Mouse (Mus musculus) cerebellum, adult 9-10 months (tissue): ENCODE measurements around the gene Capn12.
A peak's percentile ranks its signal among the peaks of the same experiment; 100 is the strongest.
"Not testable (repeated sequence)": the region's sequence is repeated elsewhere in the genome, so short reads cannot be mapped to it uniquely, and the experiment has no call there.

ENCODE experiments used
- DNase-seq: peaks from one replicate; pipeline ENCODE4 v3.0.0; 2022

The Capn12 gene

DNA sequence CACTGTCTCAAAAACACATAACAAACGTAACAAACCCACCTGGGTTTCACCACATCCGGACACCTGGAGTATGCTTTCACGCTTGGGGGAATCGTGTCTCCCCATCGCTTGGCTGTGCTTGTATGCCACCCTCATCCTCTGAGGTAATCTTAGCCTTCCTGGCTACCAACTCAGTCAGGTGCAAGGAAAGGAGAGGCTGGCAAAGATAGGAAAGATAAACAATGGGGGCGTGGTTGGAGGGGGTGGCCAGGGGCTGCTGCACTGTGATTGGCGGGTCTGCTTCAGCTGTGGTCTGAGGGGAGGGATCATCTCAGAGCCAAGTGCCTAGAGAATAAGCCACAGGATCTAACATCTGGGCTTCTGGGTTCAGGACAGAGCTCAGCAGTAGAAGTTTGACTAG is 1.6 kb upstream of the Capn12 start:
- no peak for DNase-seq

DNA sequence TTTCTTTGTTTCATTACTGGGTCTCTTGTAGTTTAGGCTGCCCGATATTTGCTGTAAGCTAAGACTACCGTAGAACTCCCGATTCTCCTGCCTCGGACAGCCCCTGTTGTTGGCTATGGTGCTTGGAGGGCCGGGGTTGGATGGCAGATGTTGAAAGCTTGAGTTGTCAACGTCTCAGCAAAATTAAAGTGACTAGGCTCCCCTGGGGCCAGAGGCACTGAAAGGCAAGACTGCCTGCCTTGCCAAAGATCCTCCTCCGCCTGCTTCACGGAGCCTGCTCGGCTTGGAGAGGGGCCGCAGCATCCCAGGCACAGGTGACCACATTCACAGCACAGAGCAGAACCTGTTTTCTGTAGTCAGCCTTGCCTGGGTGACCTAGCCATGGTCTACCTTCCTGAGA is 668 bp upstream of the Capn12 start:
- DNase-seq: no peak

DNA sequence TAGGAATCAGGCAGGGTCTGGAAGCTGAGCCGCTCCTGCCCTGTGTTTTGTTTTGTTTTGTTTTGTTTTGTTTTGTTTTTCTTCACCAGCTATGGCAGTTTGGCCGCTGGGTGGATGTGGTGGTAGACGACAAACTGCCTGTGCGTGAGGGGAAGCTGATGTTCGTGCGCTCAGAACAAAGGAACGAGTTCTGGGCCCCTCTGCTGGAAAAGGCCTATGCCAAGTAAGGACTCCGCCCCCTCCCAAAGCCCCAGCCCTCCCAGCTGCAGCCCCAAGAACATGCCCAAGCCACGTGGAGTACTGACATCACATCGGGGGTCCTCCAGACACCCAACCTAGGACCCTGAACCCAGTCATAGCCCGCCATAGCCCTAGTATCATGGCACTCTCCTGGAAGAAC is 1.8 kb downstream of the Capn12 start:
- no peak for DNase-seq

DNA sequence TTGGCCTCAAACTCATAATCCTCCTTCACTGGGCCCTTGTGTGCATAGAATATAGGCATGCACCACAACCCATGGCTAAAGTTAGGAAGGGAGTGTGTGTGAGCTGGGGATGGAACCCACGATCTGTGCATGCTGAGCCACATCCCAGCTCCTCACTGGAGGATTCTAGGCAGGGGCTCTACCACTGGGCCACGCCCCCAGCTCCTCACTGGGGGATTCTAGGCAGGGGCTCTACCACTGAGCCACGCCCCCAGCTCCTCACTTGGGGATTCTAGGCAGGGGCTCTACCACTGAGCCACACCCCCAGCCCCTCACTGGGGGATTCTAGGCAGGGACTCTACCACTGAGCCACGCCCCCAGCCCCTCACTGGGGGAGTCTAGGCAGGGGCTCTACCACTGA is 2.5 kb downstream of the Capn12 start:
- not testable (repeated sequence) for DNase-seq

DNA sequence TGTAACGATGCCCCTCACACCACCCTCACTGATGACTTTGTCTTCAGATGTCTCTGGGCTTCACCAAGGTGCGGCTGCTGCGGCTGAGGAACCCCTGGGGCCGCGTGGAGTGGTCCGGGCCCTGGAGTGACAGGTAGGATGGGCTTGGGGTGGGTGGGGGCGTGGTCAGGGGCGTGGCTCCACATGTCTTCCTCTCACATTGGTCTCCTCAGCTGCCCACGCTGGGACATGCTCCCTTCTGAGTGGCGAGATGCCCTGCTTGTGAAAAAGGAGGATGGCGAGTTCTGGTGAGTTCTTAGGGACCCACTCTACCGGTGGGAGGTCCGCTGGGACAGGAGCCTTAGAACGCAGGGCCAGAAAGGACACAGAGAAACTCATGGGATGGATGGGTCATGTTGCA is 5.3 kb downstream of the Capn12 start:
- no peak for DNase-seq

DNA sequence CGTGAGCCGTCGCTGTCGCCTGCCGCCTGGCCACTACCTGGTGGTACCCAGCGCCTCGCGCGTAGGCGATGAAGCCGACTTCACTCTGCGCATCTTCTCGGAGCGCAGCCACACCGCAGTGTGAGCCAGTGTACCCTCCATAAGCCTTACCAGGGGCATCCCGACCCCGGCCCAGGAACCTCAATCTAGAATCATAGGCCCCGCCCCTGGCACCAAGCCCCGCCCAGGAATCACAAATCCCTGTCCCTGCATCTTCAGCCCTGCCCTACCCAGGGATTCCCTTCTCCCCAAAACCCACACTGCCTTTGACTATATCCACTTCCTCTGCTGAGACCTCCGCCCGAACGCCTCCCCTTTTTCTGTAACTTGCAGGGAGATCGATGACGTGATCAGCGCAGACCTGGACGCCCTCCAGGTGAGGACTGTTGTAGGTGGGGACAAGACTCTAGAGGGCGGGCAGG is 7.5 kb downstream of the Capn12 start:
- DNase-seq: no peak

DNA sequence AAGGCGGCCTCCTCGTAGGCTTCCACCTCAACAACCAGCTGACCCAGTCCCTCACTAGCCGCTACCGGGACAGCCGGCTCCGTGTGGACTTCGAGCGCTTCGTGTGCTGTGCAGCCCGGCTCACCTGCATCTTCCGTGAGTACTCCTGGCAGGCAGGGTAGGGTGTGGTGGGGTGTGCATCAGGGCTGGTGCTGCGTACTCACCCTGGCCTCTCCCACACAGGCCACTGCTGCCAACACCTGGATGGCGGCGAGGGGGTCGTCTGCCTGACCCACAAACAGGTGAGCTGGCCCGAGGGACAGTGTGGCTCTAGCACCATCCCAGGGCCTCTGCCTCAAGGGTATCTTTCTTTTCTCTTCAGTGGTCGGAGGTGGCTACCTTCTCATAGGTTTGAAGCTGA is 11.4 kb downstream of the Capn12 start:
- no peak for DNase-seq

DNA sequence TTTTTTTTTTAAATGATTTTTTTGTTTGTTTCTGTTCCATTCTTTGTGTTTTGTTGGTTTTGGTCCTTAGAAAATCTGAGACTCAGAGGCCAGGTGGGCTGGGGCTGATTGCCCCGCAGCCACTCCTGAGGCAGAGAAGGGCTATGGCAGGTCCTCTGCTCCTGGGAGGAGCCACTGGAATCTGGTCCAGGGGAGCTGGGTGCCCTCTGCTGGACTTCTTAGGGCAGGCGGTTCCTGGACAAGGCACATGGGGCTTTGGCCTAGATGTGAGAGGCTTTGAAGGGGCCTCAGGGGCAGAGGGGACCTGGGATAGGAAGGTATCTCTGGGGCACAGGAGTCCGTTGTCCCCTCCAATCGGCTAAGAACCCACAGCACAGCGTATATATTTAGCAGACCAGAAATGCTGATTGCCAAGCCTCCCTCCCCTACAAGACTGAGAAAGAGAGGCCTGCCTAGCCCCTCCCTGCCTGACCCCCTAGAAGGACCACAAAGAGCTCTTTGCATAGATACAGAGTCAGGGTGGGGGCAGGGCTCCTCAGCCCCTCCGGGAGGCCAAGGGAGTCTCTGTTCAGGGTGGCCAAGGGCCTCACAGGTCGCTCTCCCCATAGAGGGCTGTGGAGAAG is 12.5 kb downstream of the Capn12 start:
- DNase-seq: no peak

DNA sequence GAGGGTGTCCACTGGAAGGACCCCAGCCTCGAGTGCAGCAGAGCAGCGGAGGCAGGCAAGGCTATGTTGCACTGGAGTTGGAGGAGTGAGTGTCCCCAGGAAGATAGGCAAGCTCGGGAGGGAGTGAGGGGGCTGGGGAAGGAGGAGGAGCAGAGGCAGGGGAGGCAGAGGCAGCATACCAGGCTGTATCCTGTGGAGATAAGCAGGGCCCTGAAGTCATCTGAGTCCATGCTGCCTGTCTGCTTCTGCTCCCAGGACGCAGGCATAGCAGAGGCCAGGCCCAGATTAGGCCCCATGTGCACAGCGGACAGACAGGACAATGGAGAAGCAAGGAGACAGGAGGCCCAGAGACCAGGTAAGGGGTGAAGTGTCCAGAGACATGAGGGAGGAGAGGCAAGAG is 13.7 kb downstream of the Capn12 start:
- no peak for DNase-seq

DNA sequence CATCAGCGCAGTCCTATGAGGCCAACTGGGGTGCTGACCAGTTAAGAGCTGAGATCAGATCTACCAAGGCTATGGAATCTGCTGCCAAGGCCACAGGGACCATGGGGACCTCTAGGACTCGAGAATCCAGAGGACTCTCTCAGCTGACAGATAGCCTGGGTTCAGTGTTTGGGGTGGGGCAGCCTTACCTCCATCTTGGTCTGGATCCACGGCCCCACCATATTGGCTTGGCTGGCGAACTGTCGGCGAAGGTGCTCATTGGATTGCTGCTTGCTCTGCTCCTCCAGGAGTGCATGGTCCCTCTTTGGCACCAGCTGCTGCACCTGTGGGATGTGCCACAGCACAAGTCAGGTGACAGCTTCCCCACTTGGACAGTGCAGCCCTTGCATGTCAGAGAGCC is 16.4 kb downstream of the Capn12 start:
- DNase-seq: no peak

DNA sequence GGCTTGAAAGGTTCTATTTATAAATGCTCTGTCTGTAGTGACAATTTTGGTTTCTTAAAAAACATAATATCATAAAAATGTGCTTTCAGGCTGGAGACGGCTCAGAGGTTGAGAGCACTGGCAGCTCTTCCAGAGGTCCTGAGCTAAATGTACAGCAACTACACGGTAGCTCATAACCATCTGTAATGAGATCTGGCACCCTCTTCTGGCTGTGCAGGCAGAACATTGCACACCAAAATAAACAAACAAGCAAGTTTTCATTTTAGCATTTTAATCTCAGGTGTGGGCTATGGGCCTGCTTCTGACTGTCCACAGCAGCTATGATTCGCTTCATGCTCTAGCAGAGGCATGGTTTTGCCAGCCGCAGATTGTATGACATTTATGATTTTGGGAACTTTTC is 18.8 kb downstream of the Capn12 start:
- DNase-seq: no peak

DNA sequence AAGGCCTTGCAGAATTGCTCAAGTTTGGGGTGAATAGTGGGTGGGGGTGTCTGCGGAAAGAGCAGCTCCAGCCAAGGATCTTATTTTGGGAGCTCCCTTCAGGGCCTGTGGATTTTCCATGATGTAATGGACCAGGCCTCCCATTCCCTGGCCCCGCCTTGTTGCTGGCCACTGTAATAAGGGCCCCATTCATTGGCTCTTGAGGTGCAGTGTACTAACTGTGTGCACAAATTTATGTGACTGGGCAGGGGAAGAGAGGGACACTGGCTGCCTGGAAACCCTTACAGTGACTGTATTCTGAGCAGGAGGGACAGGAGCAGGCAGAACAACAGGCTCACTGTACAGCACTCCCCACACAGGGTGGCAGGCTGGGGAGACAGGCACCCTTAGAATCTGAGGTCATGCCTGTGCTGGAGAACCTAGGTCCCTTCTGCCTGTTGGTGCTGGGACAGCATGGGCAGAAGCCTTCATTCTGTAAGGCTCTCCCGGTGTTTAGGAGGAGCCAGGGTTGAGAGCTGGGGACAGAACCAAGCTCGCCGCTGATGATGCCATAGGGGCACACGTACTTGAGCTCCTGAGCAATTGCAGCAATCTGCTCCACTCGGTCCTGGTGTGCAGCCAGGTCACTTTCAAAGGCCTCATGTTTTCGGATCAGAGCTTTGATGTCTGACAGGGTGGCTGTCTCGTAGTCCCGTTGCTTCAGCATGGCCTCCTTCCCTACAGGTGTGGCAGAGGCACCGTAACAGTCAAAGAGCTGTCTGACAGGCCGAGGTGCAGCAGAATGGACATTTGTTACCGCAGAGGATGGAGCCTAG is 20.3 kb downstream of the Capn12 start:
- DNase-seq: no peak

DNA sequence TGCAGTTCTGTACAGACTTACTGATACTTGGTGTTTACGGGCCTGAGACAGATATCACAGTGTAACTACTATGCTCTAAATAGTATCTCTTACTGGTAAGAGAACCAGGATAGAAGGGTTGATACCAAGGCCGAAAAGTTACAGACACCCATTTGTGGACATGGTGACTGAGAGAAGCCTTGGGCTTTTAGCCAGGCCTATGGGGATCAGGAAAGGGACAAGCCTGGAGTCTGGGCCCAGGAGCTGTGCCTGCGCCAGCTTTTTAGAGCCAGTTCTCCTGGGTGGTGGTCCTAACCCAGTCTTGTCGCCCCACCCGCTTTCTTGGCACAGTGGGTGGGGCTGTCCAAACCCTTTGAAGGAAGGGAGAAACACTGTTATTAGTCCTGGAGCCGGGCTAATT is 21.0 kb downstream of the Capn12 start:
- no peak for DNase-seq

DNA sequence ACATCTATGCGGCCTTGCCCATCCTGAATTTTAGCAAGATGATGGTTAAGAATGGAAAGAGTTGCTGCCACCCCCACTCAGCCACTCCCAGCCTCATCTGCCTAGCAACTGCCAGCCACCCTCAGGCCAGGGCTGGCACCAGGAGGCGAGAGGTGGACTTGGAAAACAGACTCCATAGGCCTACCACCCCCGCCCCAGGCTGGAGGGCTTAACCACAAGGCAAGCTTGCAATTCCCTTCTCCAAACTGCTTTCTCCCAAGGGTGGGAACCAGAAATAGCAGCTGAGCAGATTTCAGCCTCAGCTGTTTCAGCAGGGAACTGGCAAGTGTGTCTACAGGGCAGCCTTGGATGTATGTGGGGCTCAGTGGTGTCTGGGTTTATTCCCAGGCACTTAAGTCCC is 21.6 kb downstream of the Capn12 start:
- DNase-seq: no peak

DNA sequence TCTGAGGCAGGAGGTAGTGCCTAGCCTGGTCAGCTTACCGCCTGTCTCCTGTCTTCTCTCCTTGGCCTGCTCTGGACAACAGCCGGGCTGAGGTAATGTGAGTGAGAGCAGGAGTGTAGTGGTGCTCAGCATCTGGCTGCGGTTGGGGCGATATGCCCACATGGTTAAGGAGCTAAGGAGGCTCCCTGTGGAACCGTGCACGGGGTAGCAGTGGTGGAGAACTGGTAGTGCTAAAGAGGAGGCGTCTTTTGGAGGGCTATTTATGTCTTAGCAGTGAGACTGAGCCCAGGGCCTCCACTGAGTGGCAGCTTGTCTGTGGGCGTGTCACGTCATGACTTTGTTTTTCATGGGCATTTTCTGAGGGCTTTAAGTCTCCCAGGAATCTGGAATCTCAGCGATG is 22.6 kb downstream of the Capn12 start:
- DNase-seq: no peak

DNA sequence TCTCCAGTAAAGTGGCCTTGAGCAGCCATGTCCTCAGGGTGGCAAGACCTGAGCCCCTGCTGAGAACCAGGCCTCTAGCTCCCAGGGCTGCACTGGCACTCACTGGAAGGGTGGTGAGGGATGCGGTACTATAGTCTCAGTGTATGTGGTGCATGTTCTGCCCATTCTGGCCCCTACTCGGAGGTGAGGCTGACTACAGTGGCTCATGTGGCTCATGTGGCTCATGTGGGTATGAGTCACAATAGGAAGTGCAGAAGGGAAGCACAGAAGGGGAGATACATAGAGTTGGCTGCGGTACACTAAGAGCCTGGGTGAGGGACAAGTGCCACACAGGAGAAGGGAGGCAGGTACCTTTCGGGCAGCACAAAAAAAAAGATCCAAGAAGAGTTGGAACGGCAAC is 26.0 kb downstream of the Capn12 start:
- peak; percentile 43 for DNase-seq

DNA sequence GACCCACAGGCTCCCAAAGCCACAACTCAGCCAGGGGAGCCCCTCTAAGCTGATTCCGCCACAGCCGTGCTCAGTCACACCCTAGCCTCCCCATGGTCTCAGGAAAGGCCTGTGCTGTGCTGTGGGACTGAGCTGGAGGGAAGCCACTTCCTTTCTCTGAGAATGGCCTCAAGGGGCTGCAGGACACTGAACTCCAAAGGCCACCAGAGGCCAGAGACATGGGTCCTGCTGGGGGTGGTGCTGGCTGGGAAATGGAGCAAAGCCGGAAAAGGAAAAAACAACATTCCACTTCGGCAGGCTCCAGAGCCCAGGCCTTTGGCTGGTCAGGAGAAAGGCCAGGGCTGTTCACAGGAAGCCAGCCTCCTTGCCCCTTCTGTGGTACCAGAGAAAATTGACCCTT is 30.4 kb downstream of the Capn12 start:
- no peak for DNase-seq

DNA sequence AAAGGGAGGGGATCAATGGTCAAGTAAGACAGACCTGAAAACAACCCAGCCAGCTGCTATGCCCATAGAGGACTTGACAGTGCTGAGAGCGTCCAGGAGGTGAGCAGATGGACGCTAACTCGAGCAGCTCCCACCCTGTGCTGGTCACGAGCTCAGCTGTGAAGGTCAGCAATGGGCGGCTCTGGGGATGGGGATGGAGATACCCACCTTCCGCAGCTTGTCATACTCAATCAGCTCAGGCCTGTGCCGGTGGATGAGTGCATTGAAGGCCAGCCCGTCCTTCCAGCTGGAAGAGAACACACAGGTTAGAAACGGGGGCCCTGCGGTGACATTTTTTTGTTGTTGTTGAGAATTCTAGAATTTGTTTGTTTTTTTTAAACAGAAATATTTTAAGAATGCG is 31.9 kb downstream of the Capn12 start:
- no peak for DNase-seq

DNA sequence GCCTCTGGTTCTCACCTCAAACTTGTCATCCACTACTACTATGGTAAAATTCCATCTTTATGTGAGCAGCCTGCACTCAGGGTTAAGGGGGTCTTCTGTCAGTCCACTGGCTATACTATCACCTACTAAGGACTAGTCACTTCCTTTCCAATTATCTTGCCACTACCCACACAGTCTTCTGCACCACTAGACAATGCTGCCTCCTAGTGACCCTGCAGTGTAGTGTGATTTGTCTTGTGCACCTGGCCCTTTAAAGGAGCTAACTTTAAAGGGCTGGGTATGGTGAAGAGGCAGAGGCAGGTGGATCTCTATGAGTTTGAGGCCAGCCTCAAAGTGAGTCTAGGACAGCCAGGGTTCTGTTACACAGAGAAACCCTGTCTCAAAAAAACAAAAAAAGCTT is 35.3 kb downstream of the Capn12 start:
- no peak for DNase-seq

DNA sequence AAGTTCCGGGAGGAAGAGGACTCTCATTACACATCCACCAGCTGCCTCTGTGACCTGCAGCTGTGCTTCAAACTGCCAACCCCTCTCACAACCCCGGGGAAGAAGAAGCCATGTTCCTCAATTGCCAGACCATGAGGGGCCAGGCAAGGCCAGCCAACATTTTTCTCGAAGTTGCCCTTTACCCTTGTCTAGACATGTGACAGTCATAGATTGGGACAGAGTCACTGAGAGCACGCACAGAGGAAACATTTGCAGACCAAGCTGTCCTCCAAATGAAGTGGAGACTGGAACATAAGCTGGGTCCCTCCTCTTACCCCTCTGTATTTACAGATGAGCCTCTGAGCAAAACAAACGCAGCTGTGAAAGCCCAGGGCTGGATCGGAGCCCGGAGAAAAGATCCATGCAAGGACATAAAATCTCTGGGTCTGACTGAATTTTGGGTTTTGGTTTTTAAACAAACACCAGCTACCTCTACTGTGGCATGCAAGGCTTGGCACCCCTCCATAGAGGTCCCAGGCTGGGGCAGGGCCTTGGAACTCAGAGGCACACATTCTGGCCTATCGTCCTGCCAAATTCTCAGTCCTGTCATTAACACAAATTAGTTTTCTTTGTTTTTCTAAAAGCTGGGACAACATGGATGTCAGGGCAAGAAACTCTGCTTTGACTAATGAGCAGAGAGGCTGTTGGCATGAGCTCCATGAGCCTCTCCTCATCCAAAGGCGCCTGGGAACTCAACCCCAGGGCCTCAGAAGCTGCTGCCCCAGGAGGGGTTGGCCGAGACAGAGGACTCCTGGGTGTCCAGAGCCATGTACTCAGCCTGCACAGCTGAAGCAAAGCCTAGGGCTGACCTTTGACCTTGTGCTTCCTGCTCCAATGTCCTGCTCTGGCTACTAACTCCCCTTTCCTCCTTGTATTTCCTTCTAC is 36.5 kb downstream of the Capn12 start:
- DNase-seq: peak; percentile 47

DNA sequence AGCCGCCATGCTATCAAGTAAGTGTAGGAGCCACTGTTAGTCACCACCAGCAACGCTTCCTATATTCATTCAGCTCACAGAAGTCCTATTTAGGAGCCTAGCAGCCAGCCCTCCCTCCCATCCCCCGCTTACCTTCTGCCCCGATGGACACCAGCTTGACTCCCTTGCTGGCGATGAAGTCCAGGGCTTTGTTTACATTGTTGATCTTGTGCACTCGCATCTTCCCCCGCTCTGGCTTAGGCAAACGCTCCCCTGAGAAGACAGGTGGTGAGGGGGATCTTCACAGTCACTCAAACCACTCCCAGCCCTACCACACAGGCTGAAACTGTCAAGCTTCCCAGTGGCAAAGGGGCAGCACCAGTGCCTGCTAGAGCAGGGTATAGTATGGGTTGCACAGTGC is 37.3 kb downstream of the Capn12 start:
- DNase-seq: no peak

DNA sequence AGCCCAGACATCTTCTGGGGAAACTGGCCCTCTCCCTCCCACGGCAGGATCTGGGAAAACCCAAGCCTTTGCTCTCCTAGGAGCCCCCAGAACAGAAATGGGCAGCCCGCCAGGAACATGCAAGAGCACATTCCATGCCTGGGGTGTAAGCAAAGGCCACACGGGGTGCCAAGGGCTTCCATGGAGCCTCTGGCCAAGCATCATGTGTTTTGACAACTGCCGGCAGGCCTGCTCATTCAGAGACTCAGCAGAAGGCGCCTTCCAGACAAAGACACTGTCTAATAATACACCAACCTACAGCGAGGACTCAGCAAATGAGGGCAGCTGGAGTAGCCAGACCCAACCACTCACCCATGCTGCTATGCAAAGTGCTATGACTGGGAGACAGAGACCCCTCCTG is 38.6 kb downstream of the Capn12 start:
- DNase-seq: peak; percentile 53

DNA sequence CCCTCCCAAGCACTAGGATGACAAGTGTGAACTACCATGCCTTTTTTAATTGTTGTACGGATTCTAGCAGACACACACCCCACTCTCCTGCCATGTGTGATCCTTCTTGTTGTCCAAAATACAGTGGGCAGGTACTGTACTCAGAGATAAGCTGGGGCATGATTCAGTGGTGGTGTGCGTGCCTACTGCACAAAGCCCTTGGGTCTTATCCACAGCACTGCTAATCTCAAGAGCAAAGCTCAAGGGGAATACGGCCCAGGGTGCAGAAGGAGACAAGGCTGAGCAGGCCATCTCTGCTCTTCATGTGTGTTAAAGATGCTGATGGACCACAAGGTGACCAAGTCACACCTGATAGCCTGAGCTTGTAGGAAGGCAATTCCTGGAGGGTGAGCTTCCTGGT is 40.0 kb downstream of the Capn12 start:
- no peak for DNase-seq
